Mouse (Mus musculus) kidney, postnatal 14 days (tissue): ENCODE results near the gene Eef2k.
"Not testable (repeated sequence)": the region's sequence is repeated elsewhere in the genome, so short reads cannot be mapped to it uniquely, and the experiment has no call there.

Experiments
- DNase-seq: peaks from one replicate; pipeline ENCODE4 v3.0.0; 2022; ENCODE audit warnings: mixed read lengths

Eef2k gene

DNA sequence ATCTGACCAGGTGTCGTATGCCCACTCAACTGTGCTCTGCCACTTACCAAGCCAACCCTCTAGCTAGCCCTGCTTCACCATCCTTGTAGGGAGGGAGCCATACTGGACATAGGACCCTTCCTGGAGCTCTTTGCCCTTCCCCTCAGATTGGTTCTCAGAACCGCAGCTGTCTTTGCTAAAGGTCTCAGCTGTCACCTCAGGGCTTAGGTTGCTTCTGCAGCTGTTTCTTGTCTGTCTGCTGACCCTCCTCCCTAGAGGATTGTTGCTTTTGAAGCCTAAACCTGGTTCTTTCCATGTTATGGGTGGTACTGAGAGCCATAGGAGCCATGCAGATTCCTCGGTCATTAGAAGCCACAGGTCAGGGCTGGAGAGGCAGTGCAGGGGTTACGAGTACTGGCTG is 40.0 kb downstream of the Eef2k start:
- DNase-seq, result no peak

DNA sequence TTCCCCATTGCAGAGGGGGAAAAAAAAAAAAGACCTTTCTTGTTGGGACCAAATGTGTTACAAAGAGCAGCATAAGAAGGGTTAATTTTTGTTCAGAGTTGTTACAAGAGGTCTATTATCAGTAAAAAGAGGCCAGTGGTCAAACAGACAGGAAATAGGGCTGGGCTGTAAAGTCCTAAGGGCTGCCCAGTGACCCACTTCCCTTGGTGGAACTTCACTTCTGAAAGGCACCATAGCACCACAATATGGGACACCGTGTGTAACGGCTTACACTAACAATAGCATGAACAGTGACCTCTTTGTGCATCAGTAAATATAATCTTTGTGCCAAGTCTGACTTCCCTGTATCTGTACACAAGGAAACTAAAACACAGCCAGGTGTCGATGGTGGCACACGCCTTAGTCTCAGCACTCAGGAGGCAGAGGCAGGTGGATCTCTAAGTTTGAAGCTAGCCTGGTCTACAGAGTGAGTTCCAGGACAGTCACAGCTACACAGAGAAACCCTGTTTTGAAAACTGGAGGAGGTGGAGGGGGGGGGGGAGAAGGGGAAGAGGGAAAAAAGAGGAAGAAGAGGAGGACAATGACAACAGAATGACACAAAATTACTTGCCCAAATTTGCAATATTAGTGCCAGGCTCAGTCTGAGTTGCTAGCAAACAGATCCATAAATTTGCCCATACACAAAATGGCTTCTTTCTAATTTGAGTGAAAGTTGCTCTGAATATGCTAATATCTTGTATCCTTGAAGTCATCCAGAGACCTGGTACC is 41.1 kb downstream of the Eef2k start:
- no peak for DNase-seq

DNA sequence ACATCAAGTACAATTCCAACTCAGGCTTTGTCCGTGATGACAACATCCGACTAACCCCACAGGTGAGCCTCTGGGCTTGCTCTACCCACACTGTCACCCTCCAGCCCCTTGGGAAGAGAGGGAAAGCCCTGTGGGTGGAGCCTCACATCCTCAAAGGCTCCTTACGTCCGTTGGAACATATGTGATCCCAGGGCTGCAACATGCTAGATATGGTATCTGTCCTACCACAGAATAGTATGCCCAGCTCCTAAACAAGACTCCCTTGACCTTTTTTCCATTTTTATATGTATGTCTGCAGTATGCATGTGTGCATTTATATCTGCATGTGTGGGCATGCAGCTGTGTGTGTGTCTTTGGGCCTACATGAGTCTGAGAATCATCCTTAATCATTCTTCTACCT is 42.1 kb downstream of the Eef2k start:
- no peak for DNase-seq

GRCm38 (mm10) chr7:120893123-120893522 is 50.5 kb downstream of the Eef2k start:
- DNase-seq, result no peak

GRCm38 (mm10) chr7:120897054-120897453 is 54.4 kb downstream of the Eef2k start:
- no peak for DNase-seq

DNA sequence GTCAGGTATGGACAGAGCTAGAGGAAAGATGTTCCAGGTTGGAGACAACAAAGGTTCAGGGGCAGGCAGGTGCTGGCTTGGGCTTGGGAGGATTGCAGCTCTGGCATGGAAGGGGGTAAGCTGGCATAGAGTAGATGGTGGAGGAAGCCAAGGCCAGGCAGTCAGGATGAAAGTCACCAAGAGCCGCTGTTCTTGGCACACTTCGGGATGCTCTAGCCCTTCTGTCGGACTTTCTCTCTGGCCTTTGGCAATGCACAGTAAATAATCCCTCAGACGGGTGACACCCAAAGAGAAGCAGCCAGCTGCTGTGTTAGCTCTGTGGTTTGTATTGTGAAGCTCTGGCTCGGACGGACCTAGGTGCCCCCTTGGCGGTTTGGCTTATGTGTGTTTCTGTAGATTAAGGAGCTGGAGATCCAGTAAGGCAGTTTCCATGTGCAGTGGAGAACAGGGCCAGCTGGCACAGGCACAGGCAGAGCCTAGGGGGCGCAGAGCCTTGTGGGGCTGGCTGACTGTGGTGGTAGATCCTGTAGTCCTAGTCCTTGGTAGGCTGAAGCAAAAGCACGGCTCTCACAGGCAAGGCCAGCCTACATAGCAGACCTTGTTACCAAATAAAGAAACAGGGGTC is 55.2 kb downstream of the Eef2k start:
- no peak for DNase-seq

GRCm38 (mm10) chr7:120900191-120900590 is 57.6 kb downstream of the Eef2k start:
- no peak for DNase-seq

DNA sequence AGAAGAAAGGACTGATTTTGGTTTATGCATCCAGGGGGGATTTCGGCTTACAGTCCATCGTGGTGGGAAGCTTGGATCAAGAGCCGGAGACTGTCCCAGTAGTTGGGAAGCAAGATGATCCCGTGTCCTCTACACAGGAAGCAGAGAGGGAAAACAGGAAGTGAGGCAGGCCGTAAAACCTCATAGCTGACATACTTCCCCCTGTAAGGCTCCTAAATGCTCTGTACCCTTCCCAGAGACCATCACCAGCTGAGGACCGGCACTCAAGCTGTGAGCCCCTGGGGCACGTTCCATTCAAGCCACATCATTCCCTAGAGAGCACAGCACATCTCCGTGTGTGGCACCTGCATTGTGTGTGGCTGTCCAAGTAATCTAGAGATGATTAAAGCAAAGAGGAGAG is 59.1 kb downstream of the Eef2k start:
- DNase-seq, result no peak

DNA sequence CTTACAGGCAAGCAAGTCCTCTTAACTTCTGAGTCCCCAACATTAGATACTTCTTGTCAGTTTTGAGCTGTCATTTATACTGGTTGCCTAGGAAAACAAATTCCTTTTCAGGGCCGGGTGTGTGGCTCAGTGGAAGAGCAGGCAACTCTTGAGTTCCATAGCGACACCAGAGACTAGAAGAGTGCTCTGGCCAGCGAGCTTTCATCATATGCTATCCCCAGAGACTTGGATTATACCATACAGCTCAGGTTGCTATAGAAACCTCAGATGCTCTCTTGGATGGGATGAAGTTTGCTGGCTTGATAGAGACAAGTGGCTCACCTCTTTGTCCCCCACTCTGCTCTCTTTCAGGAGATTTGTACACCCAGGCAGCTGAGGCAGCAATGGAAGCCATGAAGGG is 60.3 kb downstream of the Eef2k start:
- DNase-seq, result no peak

- DNase-seq, result not testable (repeated sequence)
Measured at GRCm38 (mm10) chr7:120910172-120910571, 67.5 kb downstream of the Eef2k start.

- not testable (repeated sequence) for DNase-seq
Measured at GRCm38 (mm10) chr7:120911268-120911667, 68.6 kb downstream of the Eef2k start.

GRCm38 (mm10) chr7:120913332-120913731 is 70.7 kb downstream of the Eef2k start:
- no peak for DNase-seq

GRCm38 (mm10) chr7:120916262-120916875 is 73.7 kb downstream of the Eef2k start:
- no peak for DNase-seq

GRCm38 (mm10) chr7:120917279-120917591 is 74.6 kb downstream of the Eef2k start:
- DNase-seq, result no peak

DNA sequence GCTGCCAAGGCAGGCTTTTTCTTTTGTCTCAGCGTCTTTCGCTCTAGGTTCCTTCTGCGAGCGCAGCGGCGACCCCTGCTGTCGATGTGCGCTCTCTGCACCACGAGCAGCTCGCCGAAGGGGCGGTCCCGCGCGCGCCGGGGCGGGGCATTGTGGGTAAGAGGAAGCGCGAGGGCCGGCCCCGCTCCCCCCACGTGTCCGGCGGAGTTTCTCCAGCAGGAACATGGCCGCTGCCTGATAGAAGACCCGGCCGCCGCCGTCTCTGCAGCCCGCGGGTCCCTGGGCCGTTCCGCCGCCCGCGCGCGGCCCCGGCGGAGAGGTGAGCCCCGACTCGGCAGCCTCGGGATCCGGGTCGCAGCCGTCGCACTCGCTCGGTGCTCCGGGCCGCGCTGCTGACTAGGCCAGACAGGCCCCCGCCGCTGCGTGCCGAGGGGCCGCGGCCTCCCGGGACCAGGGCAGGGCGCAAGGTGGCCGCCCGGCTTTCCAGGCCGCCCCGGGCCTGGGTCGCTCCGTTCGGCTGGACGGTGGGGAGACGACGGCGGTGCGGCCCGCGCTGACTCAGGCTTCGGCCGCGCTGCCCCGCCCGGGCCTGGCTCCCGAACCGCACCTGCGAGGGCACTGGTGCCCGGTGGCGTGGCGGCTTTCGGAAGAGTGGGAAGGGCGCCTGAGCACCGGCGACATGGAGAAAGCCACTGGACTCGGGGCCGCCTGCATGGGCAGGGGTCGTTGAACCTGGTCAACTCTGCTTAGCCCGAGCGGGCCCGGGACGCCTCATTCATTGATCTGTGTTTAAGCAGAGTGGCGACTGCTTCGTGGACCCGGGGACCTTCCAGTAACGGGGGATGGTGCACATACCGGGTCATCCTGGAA is 75.2 kb downstream of the Eef2k start, which contains the start of gene Polr3e:
Gene Polr3e, plus strand, starts transcription at position 153 of the 870 bp plus-strand sequence.
- peak; percentile 99 for DNase-seq

DNA sequence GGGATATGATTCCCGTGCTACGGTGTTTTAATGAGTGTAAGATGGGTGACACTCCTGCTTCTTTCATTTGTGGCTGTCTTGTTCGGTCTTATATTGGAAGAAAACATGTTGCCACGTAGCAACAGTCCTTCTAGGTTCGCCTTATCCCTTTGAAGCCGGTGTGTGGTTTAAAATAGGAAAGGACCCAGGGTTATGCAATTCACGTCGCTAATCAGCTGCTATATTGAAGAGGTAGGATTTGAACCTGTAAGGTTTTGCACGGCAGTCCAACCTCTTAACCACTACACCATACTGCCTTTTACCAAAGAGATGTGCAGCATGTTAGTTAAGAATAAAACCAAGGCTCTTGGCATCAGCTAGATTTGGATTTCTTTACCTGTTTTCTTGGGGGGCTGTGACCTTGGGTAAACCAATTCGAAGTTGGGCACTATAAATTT is 75.9 kb downstream of the Eef2k start:
- DNase-seq, result peak; percentile 66

- no peak for DNase-seq
Measured at GRCm38 (mm10) chr7:120933110-120933509, 90.5 kb downstream of the Eef2k start.

DNA sequence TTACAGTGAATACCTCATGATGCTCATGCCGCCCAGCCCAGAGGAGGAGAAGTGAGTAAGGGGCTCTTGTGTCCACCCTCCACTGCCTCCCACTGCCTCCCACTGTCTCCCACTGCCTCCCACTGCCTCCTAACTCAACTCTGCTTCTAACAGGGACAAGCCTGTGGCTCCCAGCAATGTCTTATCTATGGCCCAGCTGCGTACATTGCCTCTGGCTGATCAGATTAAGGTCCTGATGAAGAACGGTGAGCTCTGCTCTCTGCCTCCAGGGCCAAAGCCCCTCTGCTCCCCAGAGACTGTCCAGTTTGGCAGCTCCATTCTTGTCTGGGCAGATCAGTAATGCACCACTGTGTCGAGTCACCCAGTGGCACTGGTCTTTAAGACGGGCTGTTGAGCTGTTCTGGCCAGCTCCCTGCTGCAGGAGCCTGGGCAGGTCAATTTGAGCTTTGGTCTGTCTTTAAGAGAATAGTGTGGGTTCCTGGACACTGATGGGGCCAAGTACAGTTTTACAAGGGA is 91.1 kb downstream of the Eef2k start:
- no peak for DNase-seq

DNA sequence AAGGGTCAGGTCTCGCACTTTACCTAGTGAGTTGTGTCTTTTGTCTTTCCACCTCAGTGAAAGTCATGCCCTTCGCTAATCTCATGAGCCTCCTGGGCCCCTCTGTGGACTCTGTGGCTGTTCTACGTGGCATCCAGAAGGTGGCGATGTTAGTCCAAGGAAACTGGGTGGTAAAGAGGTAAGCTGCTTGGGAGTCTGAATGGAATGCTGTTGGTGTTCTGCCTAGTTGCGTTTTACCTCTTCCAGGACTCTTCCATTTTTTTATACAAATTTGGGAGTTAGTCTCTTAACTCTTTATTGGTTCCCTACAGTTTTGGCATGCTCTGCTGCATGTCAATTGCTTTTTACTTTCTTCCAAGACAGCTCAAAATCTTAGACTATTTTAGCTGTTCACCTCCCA is 92.1 kb downstream of the Eef2k start:
- DNase-seq, result peak; percentile 71

DNA sequence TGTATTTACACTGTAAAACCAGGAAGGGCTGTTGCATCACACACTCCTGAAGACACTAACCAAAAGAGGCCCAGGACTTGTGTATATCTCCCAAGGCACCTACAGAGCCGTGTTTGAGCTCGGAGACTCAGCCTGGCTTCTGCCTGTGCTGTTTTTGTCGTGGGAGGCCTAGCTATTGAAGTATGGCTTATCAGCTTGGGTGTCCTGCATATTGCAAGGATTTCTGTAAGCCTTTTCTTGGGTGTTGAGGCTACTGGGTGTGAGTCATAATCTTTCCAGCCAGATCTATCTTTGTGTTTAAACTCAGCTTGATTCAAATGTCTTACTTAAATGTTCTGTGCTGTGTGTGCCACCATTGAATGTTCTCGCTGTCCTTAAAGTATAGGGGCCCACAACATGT is 93.9 kb downstream of the Eef2k start:
- no peak for DNase-seq

DNA sequence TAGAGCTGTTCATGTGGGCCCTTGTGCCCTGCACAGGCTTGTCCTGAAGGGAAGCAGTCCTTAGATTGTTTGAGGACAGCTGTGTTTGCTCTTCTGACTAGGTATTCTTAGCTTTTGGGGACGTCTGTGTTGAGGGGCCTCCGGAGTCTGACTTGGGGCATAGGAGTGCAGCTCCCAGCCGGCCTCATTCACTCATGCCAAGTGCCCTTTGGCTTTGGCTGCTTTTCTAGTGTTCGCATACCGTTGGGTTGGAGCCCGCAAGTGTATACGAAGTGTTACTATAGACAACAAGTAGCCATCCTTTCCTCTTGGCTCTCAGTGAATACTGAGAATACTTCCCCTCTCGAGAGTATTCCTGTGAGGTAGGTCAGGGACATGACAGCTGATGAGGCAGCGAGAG is 95.6 kb downstream of the Eef2k start:
- DNase-seq, result peak; percentile 41

GRCm38 (mm10) chr7:120940343-120940742 is 97.7 kb downstream of the Eef2k start:
- DNase-seq, result peak; percentile 79

GRCm38 (mm10) chr7:120941214-120941613 is 98.6 kb downstream of the Eef2k start:
- DNase-seq, result no peak
